Mouse (Mus musculus) yolk sac, embryonic 10.5 days (tissue): Measurements from ENCODE around the gene Pdgfra.

Experiments
- DNase-seq: peaks from one replicate; pipeline ENCODE4 v3.0.0-alpha.2; 2017; ENCODE audit warnings: low spot score

Gene Pdgfra

DNA sequence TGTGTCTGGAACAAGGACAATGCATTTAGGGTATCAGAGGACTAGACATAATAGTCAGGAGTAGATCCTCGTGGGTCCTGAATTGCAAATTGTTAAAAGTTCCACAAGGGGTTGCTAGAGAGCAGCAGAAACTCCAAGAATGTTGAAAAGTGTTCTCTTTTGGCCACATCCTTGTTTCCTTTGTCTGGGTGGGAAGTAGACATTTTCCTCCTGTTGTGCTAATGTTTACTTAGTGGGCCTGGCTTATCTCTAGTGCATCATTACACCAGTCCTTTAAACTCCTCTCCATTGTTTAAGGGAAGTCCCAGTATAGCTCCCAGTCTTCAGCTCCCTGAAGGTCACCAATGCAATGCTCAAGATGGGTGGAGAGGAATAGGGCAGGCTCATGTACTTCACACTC is 57.9 kb downstream of the Pdgfra start:
- DNase-seq: peak; percentile 12

DNA sequence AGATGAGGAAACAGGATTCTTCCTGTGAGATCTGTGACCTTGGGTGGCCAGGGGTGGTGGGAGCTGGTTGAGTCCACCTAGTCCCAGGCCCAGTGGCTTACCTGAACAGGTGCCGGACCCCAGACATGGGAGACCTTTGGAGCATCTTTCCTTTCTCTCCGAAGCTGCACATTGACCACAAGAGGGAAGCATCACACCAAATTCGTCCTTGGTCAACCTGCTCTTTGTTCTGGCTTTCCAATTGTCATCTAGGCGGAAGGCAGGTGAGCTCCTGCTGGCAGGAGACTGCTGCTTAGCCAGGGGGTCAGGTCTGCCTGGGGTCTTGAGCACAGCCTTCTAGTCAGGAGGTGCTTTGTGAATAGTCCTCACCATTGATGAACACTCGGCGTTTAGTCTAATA is 62.4 kb downstream of the Pdgfra start:
- peak; percentile 7 for DNase-seq

DNA sequence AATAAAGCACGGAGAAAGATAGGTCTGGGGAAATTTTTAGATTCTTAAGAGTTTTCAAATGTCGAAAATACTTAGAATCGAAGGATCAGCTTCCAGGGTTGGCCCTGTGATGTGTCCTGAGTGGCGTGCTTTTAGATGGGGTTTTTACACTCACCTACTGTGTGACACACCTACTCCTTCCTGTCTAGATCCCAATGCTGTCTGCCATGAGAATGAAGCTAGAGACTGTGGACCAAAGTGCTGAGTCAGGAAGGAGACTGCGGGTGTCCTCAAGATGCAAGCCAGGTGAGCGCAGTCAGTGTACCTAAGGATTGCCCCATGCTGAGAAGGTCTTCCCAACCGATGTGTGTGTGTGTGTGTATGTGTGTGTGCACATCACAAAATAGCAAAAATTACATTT is 62.8 kb downstream of the Pdgfra start:
- DNase-seq: no peak

DNA sequence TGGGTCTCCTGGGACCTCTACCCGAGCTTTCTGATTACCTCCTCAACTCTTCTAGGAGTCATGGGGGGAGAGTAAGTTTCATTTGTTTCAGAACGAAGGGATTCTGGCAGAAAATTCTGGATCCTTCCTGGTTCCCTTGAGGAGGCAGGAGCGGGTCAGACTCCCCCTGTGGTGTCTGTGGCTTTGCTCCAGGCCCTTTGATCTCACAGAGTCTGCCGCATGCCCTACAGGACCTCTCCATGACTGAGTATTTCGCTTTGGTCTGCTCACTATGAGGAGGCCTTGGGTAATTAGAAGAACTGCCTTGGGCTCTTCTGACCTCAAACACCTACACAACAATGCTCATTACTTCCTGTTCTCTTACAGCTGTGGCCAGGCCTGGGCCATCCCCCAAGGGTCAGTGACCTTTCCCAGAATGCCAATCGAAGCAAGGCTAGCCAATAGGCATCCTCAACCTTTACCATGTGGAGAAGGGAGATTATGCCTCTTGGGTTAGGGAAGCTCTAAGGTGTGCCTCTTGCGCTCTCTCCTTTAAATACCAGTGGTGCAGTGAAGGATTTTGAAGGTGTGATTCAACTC is 63.7 kb downstream of the Pdgfra start:
- no peak for DNase-seq

DNA sequence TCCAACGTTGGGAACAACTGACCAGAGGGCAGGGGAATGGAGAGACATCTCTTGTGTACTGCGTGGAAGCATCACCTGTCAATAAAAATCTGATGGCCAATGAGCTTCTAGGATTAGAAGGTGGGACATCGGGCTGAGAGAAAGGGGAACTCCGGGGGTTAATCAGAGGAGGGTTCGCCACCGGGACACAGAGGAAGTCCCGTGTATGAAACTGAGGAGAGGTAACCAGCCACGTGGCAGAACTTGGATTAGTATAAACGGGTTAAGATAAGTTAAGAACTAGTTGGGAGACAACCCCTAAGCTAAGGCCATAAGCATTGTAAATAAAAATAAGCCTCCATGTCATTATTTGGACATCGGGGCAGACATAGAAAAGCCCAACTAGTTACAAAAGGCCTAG is 69.5 kb downstream of the Pdgfra start:
- no peak for DNase-seq

DNA sequence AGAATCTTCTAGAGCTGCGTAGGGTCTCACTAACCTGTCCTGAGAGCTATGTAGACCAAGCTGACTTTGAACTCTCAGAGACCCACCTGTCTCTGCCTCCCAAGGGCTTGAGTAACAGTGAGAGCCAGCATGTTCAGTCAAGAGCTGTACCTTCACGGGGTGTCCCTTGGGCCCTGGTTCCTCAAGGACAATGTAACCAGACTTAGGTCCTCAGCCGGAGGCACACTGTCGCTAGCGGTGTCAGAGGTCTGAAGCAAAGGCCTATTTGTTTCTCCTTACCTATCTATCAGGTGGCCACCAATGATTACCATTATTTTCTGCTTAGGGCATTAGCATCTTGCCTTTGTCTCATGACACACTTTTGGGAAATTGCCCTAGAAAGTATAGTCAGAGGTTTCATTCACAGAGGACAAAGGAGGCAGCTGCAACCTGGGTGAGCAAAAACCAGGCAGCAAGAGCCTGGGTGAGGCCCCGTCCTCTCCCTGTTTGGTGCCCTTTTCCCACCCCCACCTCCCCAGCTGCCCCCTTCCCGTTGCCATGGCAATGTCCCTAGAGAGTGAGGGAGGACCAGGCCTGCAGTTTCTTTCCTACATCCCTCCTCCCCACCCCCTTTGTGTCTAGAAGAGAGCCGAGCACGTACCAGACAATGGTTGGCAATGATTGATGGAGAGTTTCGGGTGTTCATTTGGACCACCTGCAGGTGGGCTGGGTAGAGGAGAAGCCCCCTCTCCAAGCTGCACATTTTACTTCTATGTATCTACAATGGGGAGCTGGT is 70.6 kb downstream of the Pdgfra start:
- DNase-seq: no peak

DNA sequence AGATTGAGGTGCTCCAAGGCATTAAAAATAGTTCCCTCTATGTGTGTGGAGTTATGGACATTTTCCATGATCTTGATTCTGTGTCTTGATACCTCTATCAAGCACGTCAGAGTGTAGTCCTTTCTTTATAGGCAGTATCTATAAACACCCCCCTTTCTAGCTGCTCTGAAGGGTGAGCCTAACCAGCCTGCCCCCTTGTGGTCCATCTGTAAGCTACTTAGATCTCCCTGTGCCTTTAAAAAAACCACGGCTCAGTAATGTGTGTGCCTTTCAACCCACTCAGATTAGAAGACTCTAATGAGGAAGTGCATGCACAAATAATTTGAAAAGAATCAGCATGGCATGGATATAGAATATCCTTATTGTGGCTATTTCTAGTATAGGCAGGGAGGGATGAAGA is 86.3 kb downstream of the Pdgfra start:
- DNase-seq: no peak

DNA sequence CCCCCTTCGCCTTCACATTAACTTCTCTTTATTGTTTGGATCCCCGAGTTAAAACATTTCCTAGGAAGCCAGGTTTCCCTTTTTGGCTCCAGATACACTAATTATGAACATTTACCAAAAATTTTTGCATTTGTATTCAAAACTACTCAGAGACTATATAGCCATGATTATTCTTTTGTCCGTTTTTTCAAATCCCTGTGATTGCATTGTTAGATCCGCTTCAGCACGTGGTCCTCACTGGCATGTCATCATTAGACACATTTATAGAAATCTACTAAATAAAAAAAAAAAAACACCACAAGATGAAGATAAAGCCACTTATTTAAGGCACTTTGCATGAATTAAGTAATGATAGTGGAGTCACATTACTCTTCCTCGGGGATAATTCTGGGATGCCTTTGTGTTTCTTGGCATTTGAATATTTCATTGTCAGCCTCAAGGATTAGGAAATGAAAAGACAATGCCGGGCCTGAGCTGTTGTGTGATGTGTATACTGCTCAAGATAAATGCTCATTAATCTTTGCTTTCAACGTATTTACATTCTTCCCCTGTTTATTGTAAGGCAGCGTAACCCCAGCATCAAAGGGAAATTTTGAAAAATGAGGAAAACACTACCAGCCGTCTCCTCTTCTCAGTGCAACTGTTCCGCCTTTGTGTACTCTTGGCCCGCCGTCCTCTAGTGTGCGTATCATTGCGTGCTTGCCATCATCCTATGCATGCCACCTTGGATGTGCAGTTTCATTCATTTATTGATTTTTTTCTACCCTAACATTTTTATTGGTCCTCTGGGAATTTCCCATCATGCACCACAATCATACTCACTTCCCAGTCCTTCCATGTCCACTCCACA is 87.1 kb downstream of the Pdgfra start:
- no peak for DNase-seq

DNA sequence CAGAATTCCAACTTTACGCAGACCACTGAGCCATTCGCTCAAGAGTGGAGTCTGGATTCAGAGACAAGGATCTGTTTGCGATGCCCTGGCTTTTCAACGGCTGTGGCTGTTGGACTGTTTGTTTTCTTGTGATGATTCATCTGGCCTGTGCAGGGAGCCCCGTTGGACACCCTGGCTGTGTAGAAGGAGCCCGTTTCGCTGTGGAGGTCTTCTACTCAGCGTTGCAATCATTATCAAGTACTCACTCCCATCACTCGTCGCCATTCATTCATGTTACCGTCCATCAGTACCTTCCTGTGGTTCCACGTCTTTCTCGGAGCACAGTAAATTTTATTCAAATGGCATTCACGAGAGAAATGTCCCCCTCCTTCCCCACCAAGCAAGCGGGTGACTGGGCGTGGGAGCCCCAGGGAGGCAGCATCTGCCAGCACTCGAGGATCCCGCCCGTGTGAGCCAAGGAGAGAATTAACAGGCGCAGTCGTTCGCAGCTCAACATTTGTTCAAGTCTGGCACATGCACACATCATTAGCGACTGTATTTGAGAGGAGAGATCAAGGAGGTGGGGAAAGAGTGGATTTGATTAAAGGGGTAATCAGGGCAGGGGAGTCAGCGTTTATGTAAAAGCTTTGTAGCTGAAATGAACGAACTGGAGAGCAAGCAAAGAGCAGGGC is 95.1 kb downstream of the Pdgfra start:
- no peak for DNase-seq
